Mouse (Mus musculus): ENCODE results near the gene Mdm2.
"Not testable (repeated sequence)": the region's sequence is repeated elsewhere in the genome, so short reads cannot be mapped to it uniquely, and the experiment has no call there.

Mdm2 gene

DNA sequence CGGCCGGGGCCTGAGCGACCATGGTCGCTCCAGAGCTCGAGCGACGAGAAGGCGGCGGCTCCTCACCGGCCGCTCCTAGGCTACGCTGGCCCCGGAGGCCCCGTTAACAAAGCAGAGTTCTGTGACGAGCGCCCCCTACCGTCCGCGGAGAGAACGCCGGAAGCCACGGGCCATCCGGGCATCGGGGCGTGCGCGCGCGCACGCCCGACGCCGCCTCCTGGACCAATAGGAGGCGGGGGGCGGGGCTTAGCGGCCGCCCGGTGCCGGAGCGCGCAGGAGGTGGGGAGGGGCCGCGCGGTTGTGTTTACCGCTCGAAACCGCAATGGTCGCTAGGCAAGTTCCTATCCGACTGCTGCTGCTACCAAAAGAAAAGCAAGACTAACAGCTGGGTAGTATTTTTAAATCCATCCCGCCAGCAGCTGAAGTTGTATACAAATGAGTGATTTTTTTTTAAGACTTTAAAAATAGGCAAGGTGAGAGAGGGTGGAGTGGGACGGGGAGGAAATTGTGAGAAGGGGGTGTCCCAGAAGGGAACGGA lies at the start of gene Mdm2:
Gene Mdm2 (minus strand): TSS at position 155 of the 538 bp plus-strand sequence.
- peak; percentile 97 for DNase-seq (ENCODE audit: low spot score)

DNA sequence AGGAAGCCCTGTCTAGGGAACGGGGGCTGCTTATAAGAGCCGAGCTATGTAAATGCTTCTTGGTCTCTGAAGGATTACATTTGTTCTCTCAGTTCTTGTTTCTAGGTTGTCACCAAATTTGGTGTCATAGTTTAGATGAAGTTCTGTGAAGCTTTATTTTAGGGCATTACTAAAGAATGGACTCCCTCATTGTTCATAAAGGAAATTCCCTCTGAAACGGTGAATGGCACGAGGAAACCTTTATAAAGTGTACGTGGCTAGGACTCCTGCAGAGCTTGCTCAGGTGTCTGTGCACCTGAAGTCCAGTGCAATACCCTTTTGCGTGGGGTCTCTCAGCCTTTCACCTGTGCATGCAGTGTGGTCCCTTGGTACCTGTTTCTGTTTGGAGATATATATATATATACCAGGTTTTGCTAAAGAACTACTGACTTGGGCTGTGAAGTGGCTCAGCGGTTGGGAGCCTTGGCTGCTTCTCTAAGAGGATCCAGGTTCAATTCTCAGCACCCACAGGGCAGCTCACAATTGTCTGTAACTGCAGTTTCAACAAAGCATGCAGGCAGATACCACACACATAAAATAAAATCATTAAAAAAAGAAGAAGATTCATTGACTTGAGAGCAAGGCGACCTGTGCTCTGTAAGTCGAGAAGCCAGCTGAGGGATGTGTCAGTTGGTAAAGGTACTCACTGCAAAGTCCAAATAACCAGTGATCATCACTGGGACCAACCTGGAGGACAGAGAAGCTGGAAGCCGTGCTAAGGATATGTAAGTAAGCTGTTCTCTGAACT lies 49.5 kb upstream of the Mdm2 start:
- no peak for DNase-seq (ENCODE audit: low spot score)

DNA sequence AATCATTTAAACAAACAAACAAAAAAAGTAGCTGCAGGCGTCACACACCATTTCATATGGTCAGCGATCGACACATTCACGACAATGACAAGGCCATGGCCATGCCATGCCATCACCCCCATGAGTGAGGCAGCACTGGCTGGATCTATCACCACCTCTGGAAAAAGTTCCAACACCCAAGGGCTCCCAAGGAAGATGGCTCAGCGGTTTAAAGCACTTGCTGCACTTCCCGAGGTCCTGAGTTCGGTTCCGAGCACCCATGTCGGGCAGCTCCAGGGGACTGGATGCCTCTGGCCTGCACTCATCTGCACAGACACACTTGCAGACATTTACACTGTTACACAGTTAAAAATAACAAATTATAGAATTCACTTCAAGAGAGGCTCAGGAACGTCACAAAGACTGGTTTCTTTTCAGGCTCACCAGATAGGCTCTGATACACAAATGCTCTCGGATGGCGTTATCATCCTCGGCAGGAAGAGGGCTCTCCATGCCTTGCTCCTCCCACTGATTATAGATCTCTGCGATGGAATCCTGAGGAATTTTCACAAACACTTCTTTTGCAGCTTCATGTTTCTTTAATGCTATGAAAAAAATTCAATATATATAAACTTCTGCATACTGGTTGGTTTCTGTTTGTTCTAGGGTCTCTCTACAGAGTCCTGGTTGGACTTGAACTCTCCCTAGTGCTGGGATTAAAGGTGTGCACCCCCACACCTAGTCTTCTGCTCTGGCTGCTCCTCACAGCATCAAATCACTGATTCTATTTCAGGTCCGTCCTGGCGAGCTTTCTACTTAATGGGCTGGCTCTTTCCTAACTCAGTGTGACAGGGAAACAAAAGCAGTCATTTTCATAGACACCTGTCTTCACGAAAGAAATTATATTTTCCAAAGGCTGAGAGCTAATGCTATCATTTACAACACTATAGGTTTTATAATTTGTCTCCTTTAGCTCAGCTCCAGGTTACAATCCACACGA lies 48.5 kb upstream of the Mdm2 start:
- no peak for DNase-seq (ENCODE audit: low spot score)

DNA sequence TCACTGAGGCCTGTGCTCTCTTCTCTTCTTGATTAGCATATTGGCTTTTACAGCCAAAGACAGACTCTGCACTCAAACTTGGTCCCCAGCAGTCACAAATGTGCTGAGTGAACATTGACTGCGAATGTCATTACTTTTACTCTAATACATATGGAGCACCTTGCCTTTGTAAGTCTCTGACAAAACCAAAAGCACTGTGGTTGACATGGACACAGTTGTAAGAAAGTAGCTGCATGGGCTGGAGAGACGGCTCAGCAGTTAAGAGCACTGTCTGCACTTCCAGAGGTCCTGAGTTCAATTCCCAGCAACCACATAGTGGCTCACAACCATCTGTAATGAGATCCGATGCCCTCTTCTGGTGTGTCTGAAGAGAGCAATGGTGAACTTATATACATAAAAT lies 47.8 kb upstream of the Mdm2 start:
- DNase-seq (ENCODE audit: low spot score): not testable (repeated sequence)

DNA sequence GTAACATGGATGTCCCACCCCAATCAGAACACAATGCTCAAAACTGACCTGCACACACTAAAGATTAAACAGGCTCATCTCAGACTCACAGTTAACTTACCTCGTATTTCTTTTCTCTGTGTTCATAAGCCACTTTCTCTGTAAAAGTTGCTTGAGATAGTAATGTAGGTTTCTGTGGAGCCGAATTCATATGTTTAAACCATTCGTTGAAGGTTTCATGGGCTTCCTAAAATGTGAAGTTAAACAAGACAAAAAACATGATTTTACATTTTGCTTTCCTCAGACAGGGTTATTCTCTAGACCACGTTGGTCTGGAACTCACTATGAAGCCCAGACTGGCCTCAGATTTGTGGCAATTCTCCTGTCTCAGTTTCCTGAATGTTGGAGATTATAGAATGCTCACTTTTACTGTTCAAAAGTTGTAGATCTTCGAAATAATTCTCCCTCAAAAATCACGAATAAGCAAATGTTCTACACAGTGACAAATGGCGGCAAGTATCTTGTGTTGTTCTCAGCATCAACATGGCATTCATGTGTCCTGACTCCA lies 47.3 kb upstream of the Mdm2 start:
- no peak for DNase-seq (ENCODE audit: low spot score)

DNA sequence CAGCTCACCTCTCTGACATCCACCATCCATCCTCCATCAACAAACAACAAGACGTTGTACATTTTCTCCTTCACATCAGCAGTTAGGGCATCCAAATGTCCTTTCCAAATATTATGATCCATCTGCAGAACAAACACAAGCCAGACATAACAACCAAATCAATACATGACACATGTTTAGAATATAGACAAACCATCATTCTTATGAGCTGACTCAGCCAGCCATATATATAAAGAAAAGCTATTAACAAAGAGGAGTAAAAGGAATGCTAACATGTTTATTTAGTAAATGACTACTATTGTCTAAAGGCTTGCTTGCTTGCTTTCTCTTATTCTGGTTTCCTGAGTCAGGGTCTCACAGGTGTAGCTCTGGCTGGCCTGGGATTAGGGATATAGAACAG lies 46.7 kb upstream of the Mdm2 start:
- no peak for DNase-seq (ENCODE audit: low spot score)

DNA sequence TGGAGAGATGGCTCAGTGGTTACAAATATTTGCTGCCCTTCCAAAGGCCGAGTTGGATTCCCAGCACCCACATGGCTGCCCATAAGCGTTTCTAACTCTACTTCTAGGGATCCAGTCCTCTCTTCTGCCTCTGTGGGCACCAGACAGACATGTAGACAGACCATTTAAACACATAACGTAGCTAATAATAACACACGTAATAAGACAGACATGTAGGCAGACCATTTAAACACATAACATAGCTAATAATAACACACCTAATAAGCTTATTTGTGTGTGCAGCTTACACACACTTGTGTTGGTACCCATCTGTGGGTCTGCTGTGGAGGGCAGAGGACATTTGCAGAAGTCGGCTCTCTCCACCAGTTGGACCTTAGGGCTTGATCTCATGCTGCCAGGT lies 46.2 kb upstream of the Mdm2 start:
- no peak for DNase-seq (ENCODE audit: low spot score)

DNA sequence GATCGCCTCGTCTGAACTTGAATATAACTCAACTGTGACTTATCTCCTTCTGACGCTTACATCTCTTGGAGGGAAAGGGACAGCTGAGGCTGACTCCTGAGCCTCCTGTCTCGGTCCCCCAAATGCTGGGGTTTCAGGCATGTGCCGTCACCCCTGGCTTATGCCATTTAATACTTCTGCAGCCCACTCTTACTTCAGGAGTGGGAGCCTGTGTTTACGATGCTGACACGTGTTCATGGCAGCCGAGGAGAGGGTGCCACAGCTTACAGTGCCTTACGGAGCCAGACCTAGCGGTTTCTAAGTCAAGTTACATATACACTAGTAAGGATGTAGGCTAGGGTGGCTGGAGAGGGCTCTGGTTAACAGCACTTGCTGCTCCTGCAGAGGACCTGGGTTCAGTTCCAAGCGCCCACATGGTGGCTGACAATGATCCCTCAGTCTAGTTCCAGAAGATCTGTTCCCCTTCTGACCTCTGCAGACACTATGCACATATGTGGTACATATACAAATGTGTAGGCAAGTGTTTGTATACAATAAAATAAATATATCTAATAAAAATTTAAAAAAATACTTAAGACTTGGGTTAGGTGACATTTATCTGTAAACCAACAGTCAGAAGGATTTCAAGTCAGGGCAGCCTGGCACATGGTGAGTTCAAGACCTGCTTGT lies 45.4 kb upstream of the Mdm2 start:
- no peak for DNase-seq (ENCODE audit: low spot score)

DNA sequence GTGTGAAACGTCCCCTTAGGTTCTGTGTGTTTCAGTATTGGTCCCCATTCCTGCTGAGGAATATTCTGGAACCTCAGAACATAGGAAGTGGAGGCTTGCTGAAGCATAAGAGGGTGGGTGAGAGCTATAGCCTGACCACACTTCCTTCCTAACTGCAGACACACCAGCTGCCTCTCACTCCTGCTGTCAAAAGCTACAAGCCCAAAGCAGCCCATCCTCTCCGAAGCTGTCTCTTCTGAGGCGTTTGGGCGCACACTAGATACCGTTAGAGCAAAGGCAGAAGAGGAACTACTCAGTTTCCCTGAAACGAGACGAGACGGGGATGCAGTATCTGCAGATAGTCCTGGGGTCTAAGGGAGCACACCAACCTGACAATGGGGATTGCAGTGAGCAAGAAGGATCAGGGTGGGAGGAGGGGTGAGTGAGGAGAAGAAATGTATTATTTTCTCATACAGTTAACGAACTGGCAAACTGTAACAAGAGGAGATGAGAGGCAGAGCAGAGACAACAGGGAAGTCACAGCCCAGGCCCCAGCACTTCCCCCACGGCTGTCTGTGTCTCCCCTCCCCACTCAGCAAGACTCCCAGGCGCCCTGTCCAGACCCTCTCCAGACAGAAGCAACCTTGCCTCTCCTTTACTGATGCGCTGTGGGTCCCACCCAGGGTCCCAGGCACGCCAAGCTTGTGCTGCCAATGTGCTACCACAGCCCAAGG lies 44.7 kb upstream of the Mdm2 start:
- no peak for DNase-seq (ENCODE audit: low spot score)

DNA sequence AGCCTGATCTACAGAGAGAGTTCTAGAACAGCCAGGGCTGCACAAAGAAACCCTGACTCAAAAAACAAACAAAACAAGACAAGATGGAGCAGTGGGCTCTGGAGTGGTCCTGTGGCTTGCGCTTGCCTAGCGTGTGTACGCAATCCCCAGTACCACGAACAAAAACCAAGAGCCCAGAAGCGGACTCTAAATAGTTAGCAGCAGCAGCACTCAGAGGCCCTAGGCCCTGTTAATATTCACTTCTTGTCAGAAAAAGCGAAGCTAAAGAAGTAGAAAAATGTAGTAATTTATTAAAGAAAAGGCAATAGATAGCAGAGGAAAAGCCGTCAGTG lies 44.0 kb upstream of the Mdm2 start:
- no peak for DNase-seq (ENCODE audit: low spot score)

DNA sequence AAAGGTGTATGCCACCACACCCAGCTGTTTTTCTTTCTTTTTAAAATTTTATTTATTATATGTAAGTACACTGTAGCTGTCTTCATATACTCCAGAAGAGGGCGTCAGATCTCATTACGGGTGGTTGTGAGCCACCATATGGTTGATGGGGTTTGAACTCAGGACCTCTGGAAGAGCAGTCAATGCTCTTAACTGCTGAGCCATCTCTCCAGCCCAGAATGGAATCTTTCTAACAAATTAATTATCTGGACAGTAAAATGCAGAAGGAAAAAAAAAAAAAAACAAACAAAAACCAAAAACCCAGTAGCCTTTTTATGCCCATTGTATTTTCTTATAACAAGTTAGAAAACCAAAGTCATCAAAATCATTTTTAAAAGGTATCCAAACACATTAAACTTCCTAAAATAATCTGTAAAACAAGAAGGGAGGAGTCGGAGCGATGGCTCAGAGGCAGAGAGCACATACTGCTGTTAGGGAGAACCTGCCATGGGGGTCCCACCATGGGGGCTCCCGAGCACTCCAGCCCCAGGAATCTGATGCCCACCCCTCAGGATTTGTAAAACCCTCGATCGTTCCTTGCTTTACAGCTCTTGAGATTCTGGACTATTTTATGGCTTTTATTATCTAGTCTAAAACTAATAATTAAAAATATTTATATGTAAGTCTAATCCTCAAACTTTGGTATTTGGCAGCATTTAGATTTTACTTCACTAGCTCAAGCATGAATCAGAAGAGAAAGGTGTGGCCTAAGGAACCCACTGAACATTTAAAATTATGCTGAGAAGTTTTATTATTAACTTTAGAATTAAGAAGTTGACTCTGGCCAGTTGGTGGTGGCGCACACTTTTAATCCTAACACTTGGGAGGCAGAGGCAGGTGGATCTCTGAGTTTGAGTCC lies 43.4 kb upstream of the Mdm2 start:
- no peak for DNase-seq (ENCODE audit: low spot score)

DNA sequence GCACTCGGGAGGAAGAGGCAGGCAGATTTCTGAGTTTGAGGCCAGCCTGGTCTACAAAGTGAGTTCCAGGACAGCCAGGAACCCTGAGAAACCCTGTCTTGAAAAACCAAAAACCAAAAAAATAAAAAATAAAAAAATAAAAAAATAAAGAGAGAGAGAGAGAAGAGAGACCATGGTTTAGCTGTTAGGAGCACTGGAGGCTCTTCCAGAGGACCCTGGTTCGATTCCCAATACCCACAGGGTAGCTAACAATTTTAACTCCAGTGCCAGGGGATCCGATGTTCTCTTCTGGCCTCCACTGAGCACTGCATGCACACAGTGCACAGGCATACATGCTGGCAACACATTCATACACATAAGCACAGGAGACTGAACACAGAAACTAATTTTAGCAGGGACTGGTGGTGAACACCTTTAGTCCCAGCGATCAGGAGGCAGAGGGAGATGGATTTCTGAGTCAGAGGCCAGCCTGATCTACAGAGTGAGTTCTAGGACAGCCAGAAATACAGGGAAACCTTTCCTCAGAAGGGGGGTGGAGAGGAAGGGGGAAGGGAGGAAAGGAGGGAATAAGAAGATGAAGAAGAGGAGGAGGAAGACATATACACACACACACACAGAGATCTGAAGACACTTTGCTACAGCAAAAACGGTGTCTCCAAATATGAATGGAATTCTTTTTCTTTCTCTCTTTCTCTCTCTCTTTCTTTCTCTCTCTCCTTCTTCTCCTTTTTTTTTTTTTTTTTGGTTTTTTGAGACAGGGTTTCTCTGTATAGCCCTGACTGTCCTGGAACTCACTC lies 42.5 kb upstream of the Mdm2 start:
- DNase-seq (ENCODE audit: low spot score): no peak

DNA sequence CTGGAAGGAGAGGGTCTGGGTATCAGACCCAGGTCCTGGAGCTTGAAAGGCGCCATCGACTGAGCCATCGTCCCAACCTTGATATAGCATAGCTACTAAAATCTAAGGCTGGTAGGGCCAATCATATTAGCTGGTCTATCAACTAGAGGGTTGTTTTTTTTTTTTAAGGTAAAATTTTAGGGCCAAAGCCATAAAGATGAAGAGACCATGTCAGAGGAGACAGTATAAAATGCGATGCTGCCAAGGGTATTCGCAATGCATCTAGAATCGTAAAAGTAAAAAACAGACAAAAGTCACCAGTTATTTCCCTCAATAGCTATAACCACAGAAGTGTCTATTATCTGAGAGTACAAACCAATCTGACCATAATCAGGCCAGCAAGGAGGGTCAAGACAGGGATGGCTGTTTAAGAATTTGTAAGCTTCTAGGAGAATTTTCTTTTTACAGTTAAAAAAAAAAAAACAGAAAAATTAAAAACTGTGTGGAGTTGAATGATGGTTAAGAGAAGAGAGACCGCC lies 41.8 kb upstream of the Mdm2 start:
- DNase-seq (ENCODE audit: low spot score): no peak

DNA sequence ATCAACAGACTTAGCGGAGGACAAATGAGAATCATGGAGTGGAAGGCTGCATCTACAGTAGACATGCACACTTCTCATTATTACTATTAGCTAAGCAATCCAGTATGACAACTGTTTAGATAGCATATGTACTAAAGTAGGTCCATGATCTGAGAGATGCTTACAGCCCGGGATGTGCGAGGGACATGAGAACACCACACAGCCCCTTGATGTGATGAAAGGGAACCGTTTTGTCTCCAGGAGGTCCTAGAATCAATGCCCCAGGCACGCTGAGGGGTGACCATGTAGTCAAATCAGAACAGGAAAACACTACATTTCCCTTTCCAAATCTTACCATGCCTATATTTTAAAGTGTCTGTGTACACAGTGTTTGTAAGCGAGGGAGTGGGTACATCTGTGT lies 41.2 kb upstream of the Mdm2 start:
- no peak for DNase-seq (ENCODE audit: low spot score)

DNA sequence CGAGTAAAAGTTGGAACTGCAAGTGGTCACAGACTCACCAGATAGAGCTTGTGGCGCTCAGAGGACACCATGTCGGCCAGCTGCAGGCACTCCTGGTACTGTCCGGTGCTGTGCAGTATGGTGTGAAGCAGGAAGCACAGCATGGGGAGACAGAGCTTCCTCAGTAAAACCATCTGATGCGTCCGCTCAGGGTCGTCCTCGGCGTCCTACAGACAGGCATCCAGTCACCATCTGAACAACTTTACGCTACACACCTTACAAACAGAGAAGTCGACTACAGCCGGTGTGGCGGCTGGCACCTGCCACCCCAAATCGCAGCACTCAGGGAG lies 40.7 kb upstream of the Mdm2 start:
- DNase-seq (ENCODE audit: low spot score): no peak

DNA sequence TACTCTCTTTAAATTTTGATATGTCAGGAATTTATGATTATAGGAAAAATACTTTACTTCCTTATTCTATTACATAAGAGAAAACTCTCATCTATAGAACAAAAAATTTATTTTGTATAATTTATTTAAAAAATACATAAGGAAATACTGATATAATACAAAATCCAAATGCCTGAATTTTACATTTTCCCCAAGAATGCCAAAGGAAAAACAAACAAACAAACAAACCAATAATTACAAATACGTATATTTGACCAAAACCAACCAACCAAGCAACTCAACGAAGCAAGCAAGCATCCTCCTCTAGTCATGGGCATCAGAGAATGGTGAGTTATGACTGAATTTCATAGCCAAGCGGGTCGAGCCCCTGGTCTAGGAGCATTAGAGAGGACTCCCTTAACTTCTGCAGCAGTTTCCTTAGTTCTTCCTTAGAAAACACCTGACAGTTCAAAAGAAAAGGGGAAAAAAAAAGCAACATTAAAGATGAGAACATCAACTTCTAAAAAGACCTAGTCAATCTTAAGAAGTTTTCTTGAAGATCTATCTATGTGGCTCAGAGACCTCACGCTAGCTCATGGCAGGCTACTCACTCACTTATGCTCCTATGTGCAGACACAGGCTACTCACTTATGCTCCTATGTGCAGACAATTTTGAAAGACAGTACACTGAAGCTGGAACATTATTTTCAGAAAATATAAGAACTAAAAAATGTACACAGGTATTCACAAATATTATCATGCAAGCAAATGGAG lies 40.1 kb upstream of the Mdm2 start:
- no peak for DNase-seq (ENCODE audit: low spot score)

DNA sequence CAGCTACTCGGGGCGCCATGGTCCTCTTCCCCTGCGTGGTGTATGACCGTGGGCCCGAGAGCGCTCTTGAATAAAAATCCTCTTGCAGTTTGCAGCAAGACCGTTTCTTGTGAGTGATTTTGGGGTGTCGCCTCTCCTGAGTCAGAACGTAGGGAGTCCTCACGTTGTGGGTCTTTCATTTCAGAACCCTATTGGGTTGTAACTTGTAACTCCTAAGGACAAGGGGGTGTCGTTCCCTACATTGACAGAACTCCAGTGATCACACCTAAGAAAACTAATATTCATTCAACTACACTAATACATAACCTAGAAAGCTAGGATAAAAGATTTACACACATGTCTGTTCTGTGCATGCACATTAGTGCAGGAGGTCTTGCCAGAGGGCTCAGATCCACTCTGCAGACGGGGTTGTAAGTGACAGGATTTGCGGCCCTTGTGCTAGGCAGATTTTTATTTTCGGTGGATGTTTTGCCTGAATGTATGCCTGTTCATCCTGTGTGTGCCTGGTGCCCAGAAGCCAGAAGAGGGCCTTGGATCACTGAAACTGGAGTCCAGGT lies 39.3 kb upstream of the Mdm2 start:
- no peak for DNase-seq (ENCODE audit: low spot score)

DNA sequence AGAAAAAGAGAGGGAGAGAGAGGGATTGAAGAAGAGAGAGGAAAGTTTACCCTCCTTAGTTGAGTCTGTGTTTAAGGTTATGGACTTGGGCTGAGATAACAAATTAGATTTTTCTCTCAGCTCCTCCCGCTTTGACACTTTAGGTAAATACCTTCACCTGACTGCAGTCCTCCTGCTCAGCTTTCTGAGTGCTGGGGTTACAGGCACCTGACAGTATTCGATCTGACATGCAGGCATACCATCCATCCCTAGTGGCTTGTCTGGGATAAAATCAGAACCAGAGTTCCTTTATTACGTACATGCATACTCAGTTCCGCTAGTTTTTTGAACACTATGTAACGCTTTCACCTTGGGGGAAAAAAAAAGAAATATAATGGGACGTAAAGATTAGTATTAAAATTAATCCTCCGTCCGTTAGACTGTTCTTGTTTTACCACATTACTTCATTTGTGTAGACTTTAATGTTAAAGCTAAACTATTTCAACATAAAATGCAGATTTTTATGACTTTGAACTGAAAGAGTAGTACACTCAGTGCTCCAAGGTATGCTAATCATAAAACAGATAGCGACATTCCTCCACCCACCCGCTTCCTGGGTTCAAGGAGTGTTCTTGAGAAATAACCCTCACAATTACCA lies 38.6 kb upstream of the Mdm2 start:
- DNase-seq (ENCODE audit: low spot score): no peak
